In genomic region chr9:44881221-44881871, GRCm38 (mm10) we compare ENCODE assay signal across 7 mouse cellular contexts. TPM values are rescaled to one million over a fixed set of nuclear protein-coding genes. Genes with fewer than 3 reads are reported as not detected.
DNase-seq lines count a peak whose midpoint lies in the region; ATAC-seq lines count a peak whose summit lies in the region.

Gene Kmt2a, minus strand, starts transcription at chr9:44881296.

- ATAC-seq in intestine, embryonic 15.5 days = peak; percentile 90
- peak; percentile 81 for ATAC-seq in midbrain, embryonic 11.5 days (ENCODE audit: low FRiP score)

- WGBS in intestine, embryonic 15.5 days = under 1% methylated on average over 64 of the region's 71 CpGs
- under 1% methylated on average over 60 of the region's 71 CpGs for WGBS in midbrain, embryonic 11.5 days

- no peaks in the 10 kb centered on the region for H3K36me3 ChIP-seq in intestine, embryonic 15.5 days
- H3K36me3 ChIP-seq in midbrain, embryonic 11.5 days (ENCODE audit: control insufficient read depth, insufficient read depth, low read length) = no peaks in the 10 kb centered on the region

- H3K9ac ChIP-seq in intestine, embryonic 15.5 days = peak within 1 kb of the TSS; percentile 97
- peak within 1 kb of the TSS; percentile 96 for H3K9ac ChIP-seq in midbrain, embryonic 11.5 days (ENCODE audit: low read length)

- peak within 1 kb of the TSS; percentile 99 for H3K4me3 ChIP-seq in intestine, embryonic 15.5 days (replicated peaks)
- peak within 1 kb of the TSS; percentile 99 for H3K4me3 ChIP-seq in midbrain, embryonic 11.5 days (ENCODE audit: low read depth, low read length)

- H3K9me3 ChIP-seq in intestine, embryonic 15.5 days = no peaks in the 10 kb centered on the region
- H3K9me3 ChIP-seq in midbrain, embryonic 11.5 days (ENCODE audit: control insufficient read depth, low read length) = no peaks in the 10 kb centered on the region

- peak within 1 kb of the TSS; percentile 99 for H3K4me2 ChIP-seq in intestine, embryonic 15.5 days (replicated peaks)
- peak within 1 kb of the TSS; percentile 97 for H3K4me2 ChIP-seq in midbrain, embryonic 11.5 days

- peak within 1 kb of the TSS; percentile 98 for H3K27ac ChIP-seq in intestine, embryonic 15.5 days
- H3K27ac ChIP-seq in midbrain, embryonic 11.5 days (ENCODE audit: low read depth, low read length) = peak within 1 kb of the TSS; percentile 99

- peak; percentile 99 for DNase-seq in adrenal gland, adult 2 months
- DNase-seq in embryo, embryonic 11.5 days (ENCODE audit: low read depth, low spot score) = peak; percentile 96
- peak; percentile 99 for DNase-seq in gastrocnemius, postnatal 36 days
- peak; percentile 99 to 100 for DNase-seq in left cerebral cortex, postnatal 36 days (ENCODE audit: low spot score in 2 of 2)
- DNase-seq in midbrain, embryonic 11.5 days (ENCODE audit: low spot score, missing footprints) = peak; percentile 100
- peak; percentile 98 for DNase-seq in skeletal muscle tissue, adult 2 months (ENCODE audit: low read depth, low spot score)

- intact Hi-C loops in gastrocnemius, postnatal 36 days (cut with DNase I) = loop anchor here (5.0 kb wide), 2 partner anchors 36 to 39 kb away; no protein-coding TSS in a partner anchor
- intact Hi-C loops in left cerebral cortex, postnatal 36 days (cut with DNase I) = loop anchor here (2.0 to 5.0 kb wide), 2 partner anchors 39 to 44 kb away; partner anchors contain the start of gene Atp5l

- peaks cover 41% of the 10 kb centered on the region for H3K4me1 ChIP-seq in intestine, embryonic 15.5 days (replicated peaks)
- H3K4me1 ChIP-seq in midbrain, embryonic 11.5 days (ENCODE audit: control insufficient read depth, insufficient read depth, low read length) = peaks cover 22% of the 10 kb centered on the region

- no peaks in the 10 kb centered on the region for H3K27me3 ChIP-seq in intestine, embryonic 15.5 days (replicated peaks)
- H3K27me3 ChIP-seq in midbrain, embryonic 11.5 days (ENCODE audit: control insufficient read depth, insufficient read depth, low read length) = no peaks in the 10 kb centered on the region

RNA-seq across cellular contexts. Expression of gene Kmt2a, which starts in this region (rescaled TPM):
- 10 to 100 TPM; 20.0 to 38.4 TPM for total RNA-seq in adrenal gland, adult 2 months (2021)
- 12.9 and 19.4 TPM in 2 replicates for polyA plus RNA-seq in adrenal gland, adult 2 months (2012; rRNA removed)
- 10 to 100 TPM; 12.5 to 12.8 TPM for total RNA-seq in gastrocnemius, postnatal 36 days (2021)
- 11.5 and 13.1 TPM in 2 replicates for polyA plus RNA-seq in intestine, embryonic 15.5 days (2015; fragmentation: Nextera tagmentation; extraction: Ambion mirVana)
- total RNA-seq in left cerebral cortex, postnatal 36 days (2021) = 10 to 100 TPM; 52.2 to 79.3 TPM
- polyA plus RNA-seq in midbrain, embryonic 11.5 days (2014; fragmentation: Nextera tagmentation; extraction: Ambion mirVana) = 14.0 and 19.4 TPM in 2 replicates

Comparison
In these comparisons a context has a peak if more than half of its experiments do, and no peak if none do; other contexts are left out.
1. Peak in every context shown above with its lines: DNase-seq, ATAC-seq, H3K4me3 ChIP-seq and H3K27ac ChIP-seq.